Mouse (Mus musculus): ENCODE measurements around the gene Espnl. TPM values are rescaled to one million over a fixed set of nuclear protein-coding genes. Genes with fewer than 3 reads are reported as not detected.
A peak's percentile ranks its signal among the peaks of the same experiment; 100 is the strongest.

Gene Espnl
- polyA plus RNA-seq, 1 experiment from 2014 or later: 0.14 TPM

- ATAC-seq (no peak), DNase-seq (ENCODE audit: low read depth, low spot score) (no peak)
- H3K27me3 ChIP-seq: no peaks in the 10 kb centered on the region
- ChIA-PET POLR2A (interaction anchor here (0.7 to 2.4 kb wide), 3 partner anchors 9 to 139 kb away, joined by 4 to 9 read pairs (median 6); partner anchors contain the start of gene Espnl), CTCF (interaction anchor here (0.7 to 1.0 kb wide), 2 partner anchors 11 to 131 kb away, joined by 3 to 4 read pairs; no protein-coding TSS in a partner anchor)
- TF ChIP-seq CTCF (IDR thresholded peaks at IDR 0.05): no peak
- in situ Hi-C loops (cut with MboI; ENCODE audit: low pct_unique_long_range_greater_than_20kb): no loop called here
Measured at GRCm38 (mm10) chr1:91313251-91313650, 8.6 kb upstream of the Espnl start.

GRCm38 (mm10) chr1:91317656-91318055 lies 4.2 kb upstream of the Espnl start:
- ATAC-seq: no peak
- ChIA-PET POLR2A (interaction anchor here (0.6 kb wide), 1 partner anchor 9 kb away, joined by 3 read pairs; no protein-coding TSS in a partner anchor), CTCF (interaction anchor here (1.2 kb wide), 1 partner anchor 11 kb away, joined by 3 read pairs; no protein-coding TSS in a partner anchor)
- TF ChIP-seq CTCF (IDR thresholded peaks at IDR 0.05): no peak
- H3K27me3 ChIP-seq: no peaks in the 10 kb centered on the region
- in situ Hi-C loops (cut with MboI; ENCODE audit: low pct_unique_long_range_greater_than_20kb): no loop called here
- DNase-seq (ENCODE audit: low read depth, low spot score): no peak

- H3K27me3 ChIP-seq: no peaks in the 10 kb centered on the region
- TF ChIP-seq CTCF (IDR thresholded peaks at IDR 0.05): no peak
- ChIA-PET CTCF (interaction anchor here (1.2 kb wide), 1 partner anchor 11 kb away, joined by 4 read pairs; no protein-coding TSS in a partner anchor), POLR2A (no interaction called here)
- in situ Hi-C loops (cut with MboI; ENCODE audit: low pct_unique_long_range_greater_than_20kb): no loop called here
- DNase-seq (ENCODE audit: low read depth, low spot score): no peak
- no peak for ATAC-seq
Measured at GRCm38 (mm10) chr1:91324646-91325045, 2.8 kb downstream of the Espnl start.

GRCm38 (mm10) chr1:91325488-91326042 lies 3.7 kb downstream of the Espnl start:
- DNase-seq (ENCODE audit: low read depth, low spot score) (no peak), ATAC-seq (no peak)
- in situ Hi-C loops (cut with MboI; ENCODE audit: low pct_unique_long_range_greater_than_20kb): no loop called here
- no peak for TF ChIP-seq CTCF (IDR thresholded peaks at IDR 0.05)
- no peaks in the 10 kb centered on the region for H3K27me3 ChIP-seq
- CTCF ChIA-PET: no interaction called here
- POLR2A ChIA-PET: no interaction called here

GRCm38 (mm10) chr1:91332102-91332501 lies 10.2 kb downstream of the Espnl start:
- POLR2A ChIA-PET: interaction anchor here (0.7 kb wide), 1 partner anchor 497 kb away, joined by 3 read pairs; no protein-coding TSS in a partner anchor
- CTCF ChIA-PET: no interaction called here
- ATAC-seq: no peak
- DNase-seq (ENCODE audit: low read depth, low spot score): no peak
- TF ChIP-seq CTCF (IDR thresholded peaks at IDR 0.05): no peak
- in situ Hi-C loops (cut with MboI; ENCODE audit: low pct_unique_long_range_greater_than_20kb): no loop called here
- no peaks in the 10 kb centered on the region for H3K27me3 ChIP-seq

- ATAC-seq (no peak), DNase-seq (ENCODE audit: low read depth, low spot score) (no peak)
- H3K27me3 ChIP-seq: no peaks in the 10 kb centered on the region
- TF ChIP-seq CTCF (IDR thresholded peaks at IDR 0.05): no peak
- ChIA-PET CTCF (no interaction called here), POLR2A (interaction anchor here (0.6 kb wide), 1 partner anchor 60 kb away, joined by 3 read pairs; no protein-coding TSS in a partner anchor)
- in situ Hi-C loops (cut with MboI; ENCODE audit: low pct_unique_long_range_greater_than_20kb): no loop called here
Measured at GRCm38 (mm10) chr1:91333582-91333981, 11.7 kb downstream of the Espnl start.

- no peaks in the 10 kb centered on the region for H3K27me3 ChIP-seq
- ChIA-PET POLR2A (interaction anchor here (1.1 kb wide), 1 partner anchor 16 kb away, joined by 4 read pairs; no protein-coding TSS in a partner anchor), CTCF (interaction anchor here (1.0 to 1.6 kb wide), 2 partner anchors 9 to 10 kb away, joined by 3 to 7 read pairs; no protein-coding TSS in a partner anchor)
- TF ChIP-seq CTCF (IDR thresholded peaks at IDR 0.05): no peak
- in situ Hi-C loops (cut with MboI; ENCODE audit: low pct_unique_long_range_greater_than_20kb): no loop called here
- no peak for DNase-seq (ENCODE audit: low read depth, low spot score)
- no peak for ATAC-seq
Measured at GRCm38 (mm10) chr1:91337355-91337754, 15.5 kb downstream of the Espnl start.

GRCm38 (mm10) chr1:91344001-91344400 lies 22.1 kb downstream of the Espnl start:
- ATAC-seq (peak; percentile 5), DNase-seq (ENCODE audit: low read depth, low spot score) (no peak)
- no peaks in the 10 kb centered on the region for H3K27me3 ChIP-seq
- ChIA-PET CTCF (no interaction called here), POLR2A (no interaction called here)
- in situ Hi-C loops (cut with MboI; ENCODE audit: low pct_unique_long_range_greater_than_20kb): no loop called here
- no peak for TF ChIP-seq CTCF (IDR thresholded peaks at IDR 0.05)

GRCm38 (mm10) chr1:91344921-91345685 lies 23.2 kb downstream of the Espnl start:
- TF ChIP-seq CTCF (IDR thresholded peaks at IDR 0.05): no peak
- CTCF ChIA-PET: interaction anchor here (0.6 to 3.2 kb wide), 3 partner anchors 32 to 69 kb away, joined by 3 to 21 read pairs (median 12); no protein-coding TSS in a partner anchor
- no peak for DNase-seq (ENCODE audit: low read depth, low spot score)

GRCm38 (mm10) chr1:91346892-91347291 lies 25.0 kb downstream of the Espnl start:
- in situ Hi-C loops (cut with MboI; ENCODE audit: low pct_unique_long_range_greater_than_20kb): no loop called here
- DNase-seq (ENCODE audit: low read depth, low spot score) (no peak), ATAC-seq (peak; percentile 25)
- ChIA-PET CTCF (interaction anchor here (0.8 to 3.2 kb wide), 12 partner anchors 8 to 374 kb away, joined by 3 to 21 read pairs (median 4); no protein-coding TSS in a partner anchor), POLR2A (interaction anchor here (1.3 kb wide), 1 partner anchor 137 kb away, joined by 5 read pairs; no protein-coding TSS in a partner anchor)
- no peaks in the 10 kb centered on the region for H3K27me3 ChIP-seq
- TF ChIP-seq CTCF (IDR thresholded peaks at IDR 0.05): no peak

More at GRCm38 (mm10) chr1:91344921-91345685, 23.2 kb downstream of the Espnl start:
- H3K27me3 ChIP-seq: no peaks in the 10 kb centered on the region
- in situ Hi-C loops (cut with MboI; ENCODE audit: low pct_unique_long_range_greater_than_20kb): no loop called here
- no peak for ATAC-seq
- POLR2A ChIA-PET: no interaction called here

Measured in Patski (cell line).